17 mouse cellular contexts compared by ENCODE assay signal in the genomic region with DNA sequence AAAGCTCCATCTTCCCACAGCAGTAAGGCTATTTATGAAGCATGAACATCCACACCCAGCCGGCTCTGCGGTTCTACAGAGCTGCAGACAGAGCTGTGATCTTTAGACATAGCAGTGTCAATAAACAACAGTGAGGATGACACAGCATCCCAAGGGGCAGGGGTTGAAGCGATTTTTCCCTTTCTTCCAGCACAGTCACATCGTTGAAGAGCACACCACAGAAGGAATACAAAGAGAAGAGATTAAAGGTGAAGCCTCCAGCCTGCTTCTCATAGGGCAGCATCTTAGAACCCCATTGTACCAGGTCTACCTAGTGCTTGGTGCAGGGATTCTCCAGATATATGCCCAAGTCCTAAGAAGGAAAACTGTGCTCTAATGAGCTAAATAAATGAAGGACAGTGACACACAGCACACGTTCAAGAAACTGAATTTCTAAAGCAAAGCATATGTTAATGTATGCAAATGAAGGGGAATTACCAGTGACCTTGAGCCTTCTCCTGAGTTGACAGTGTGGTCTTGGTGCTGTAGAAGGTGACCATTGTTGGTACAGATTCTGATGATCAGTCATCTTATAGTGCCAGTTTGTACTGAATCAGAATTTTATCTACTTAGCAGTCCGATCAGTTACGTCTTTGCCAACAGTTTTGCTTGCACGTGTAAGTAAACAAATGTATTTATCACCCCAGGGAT.
DNase-seq lines count a peak whose midpoint lies in the region; ATAC-seq lines count a peak whose summit lies in the region.
"Had no signal": no experiment of that assay in that cellular context is flagged by ENCODE, and none has a peak within 500 bp of the region (broad histone marks: within the 10 kb centered on the region; RNA-seq: fewer than 3 reads in every experiment).

No protein-coding gene starts in this region.

- no peak overlapping the region for H3K4me3 ChIP-seq in hindbrain, embryonic 10.5 days
- H3K4me3 ChIP-seq in hindbrain, embryonic 16.5 days (ENCODE audit: low read length) = no peak overlapping the region
- no peak overlapping the region for H3K4me3 ChIP-seq in hindbrain, embryonic 11.5 days (ENCODE audit: low read depth, low read length)
- H3K4me3 ChIP-seq in midbrain, embryonic 11.5 days (ENCODE audit: low read depth, low read length) = no peak overlapping the region
- no peak overlapping the region for H3K4me3 ChIP-seq in heart, embryonic 11.5 days (ENCODE audit: low read depth, low read length)
- H3K4me3 ChIP-seq: limb, embryonic 12.5 days; liver, embryonic 15.5 days had no signal

- peak overlapping the region; percentile 23; the same call in 1 of the 2 replicates for H3K27ac ChIP-seq in hindbrain, embryonic 10.5 days
- H3K27ac ChIP-seq in hindbrain, embryonic 16.5 days (ENCODE audit: low read depth, low read length) = no peak overlapping the region
- H3K27ac ChIP-seq in hindbrain, embryonic 11.5 days (ENCODE audit: low read depth, low read length) = peak overlapping the region; percentile 61; the same call in 1 of the 2 replicates
- no peak overlapping the region for H3K27ac ChIP-seq in midbrain, embryonic 11.5 days (ENCODE audit: low read depth, low read length)
- no peak overlapping the region for H3K27ac ChIP-seq in heart, embryonic 11.5 days (ENCODE audit: low read depth, low read length)
- H3K27ac ChIP-seq: limb, embryonic 12.5 days; liver, embryonic 15.5 days had no signal

- no peak for ATAC-seq in hindbrain, embryonic 16.5 days
- ATAC-seq in hindbrain, embryonic 11.5 days (ENCODE audit: low FRiP score) = peak; percentile 59
- peak; percentile 73 for ATAC-seq in midbrain, embryonic 11.5 days (ENCODE audit: low FRiP score)
- ATAC-seq in heart, embryonic 11.5 days (replicated peaks; ENCODE audit: insufficient number of reproducible peaks, low FRiP score, low TSS enrichment) = no peak

- H3K9me3 ChIP-seq in hindbrain, embryonic 10.5 days = no peaks in the 10 kb centered on the region
- H3K9me3 ChIP-seq in hindbrain, embryonic 16.5 days (ENCODE audit: control insufficient read depth, low read length) = no peaks in the 10 kb centered on the region
- no peaks in the 10 kb centered on the region for H3K9me3 ChIP-seq in hindbrain, embryonic 11.5 days (ENCODE audit: control insufficient read depth, low read length)
- no peaks in the 10 kb centered on the region for H3K9me3 ChIP-seq in midbrain, embryonic 11.5 days (ENCODE audit: control insufficient read depth, low read length)
- no peaks in the 10 kb centered on the region for H3K9me3 ChIP-seq in heart, embryonic 11.5 days (replicated peaks; ENCODE audit: control insufficient read depth, low read length)
- H3K9me3 ChIP-seq: limb, embryonic 12.5 days; liver, embryonic 15.5 days had no signal

- no peak overlapping the region for H3K4me2 ChIP-seq in hindbrain, embryonic 16.5 days (ENCODE audit: low read length)
- no peak overlapping the region for H3K4me2 ChIP-seq in hindbrain, embryonic 11.5 days (replicated peaks; ENCODE audit: low read depth, low read length)
- H3K4me2 ChIP-seq in midbrain, embryonic 11.5 days = no peak overlapping the region
- H3K4me2 ChIP-seq in heart, embryonic 11.5 days = no peak overlapping the region
- H3K4me2 ChIP-seq: limb, embryonic 12.5 days; liver, embryonic 15.5 days had no signal

- H3K27me3 ChIP-seq in hindbrain, embryonic 10.5 days (ENCODE audit: insufficient read depth, poor library complexity, severe bottlenecking) = no peaks in the 10 kb centered on the region
- no peaks in the 10 kb centered on the region for H3K27me3 ChIP-seq in hindbrain, embryonic 16.5 days (replicated peaks; ENCODE audit: control insufficient read depth, insufficient read depth, low read length)
- no peaks in the 10 kb centered on the region for H3K27me3 ChIP-seq in hindbrain, embryonic 11.5 days (ENCODE audit: control insufficient read depth, insufficient read depth, low read length)
- no peaks in the 10 kb centered on the region for H3K27me3 ChIP-seq in midbrain, embryonic 11.5 days (ENCODE audit: control insufficient read depth, insufficient read depth, low read length)
- H3K27me3 ChIP-seq in heart, embryonic 11.5 days (ENCODE audit: control insufficient read depth, insufficient read depth, low read length) = no peaks in the 10 kb centered on the region
- H3K27me3 ChIP-seq: limb, embryonic 12.5 days; liver, embryonic 15.5 days had no signal

- no peak overlapping the region for H3K9ac ChIP-seq in hindbrain, embryonic 16.5 days (ENCODE audit: low read depth, low read length)
- H3K9ac ChIP-seq in hindbrain, embryonic 11.5 days (ENCODE audit: low read depth, low read length) = no peak overlapping the region
- no peak overlapping the region for H3K9ac ChIP-seq in midbrain, embryonic 11.5 days (ENCODE audit: low read length)
- H3K9ac ChIP-seq in heart, embryonic 11.5 days (ENCODE audit: low read depth, low read length) = no peak overlapping the region
- H3K9ac ChIP-seq: limb, embryonic 12.5 days; liver, embryonic 15.5 days had no signal

- no peak for DNase-seq in hindbrain, embryonic 10.5 days (ENCODE audit: low spot score)
- peak; percentile 49 for DNase-seq in R1 (ENCODE audit: low read depth, low spot score)
- DNase-seq in hindbrain, embryonic 11.5 days (ENCODE audit: low spot score) = peak; percentile 26
- DNase-seq in midbrain, embryonic 11.5 days (ENCODE audit: low spot score, missing footprints) = peak; percentile 78
- no peak for DNase-seq in cerebellum, adult 9-11 months
- DNase-seq in heart, adult 8-10 months (ENCODE audit: low spot score) = no peak
- DNase-seq: adrenal gland, postnatal 14 days; cerebellum, postnatal 14 days; heart, adult 18-20 months; kidney, adult 18-20 months; kidney, postnatal 14 days; lung, postnatal 36 days had no signal

- WGBS in hindbrain, embryonic 10.5 days = 51% methylated on average over 8 of the region's 8 CpGs
- 38% methylated on average over 8 of the region's 8 CpGs for WGBS in hindbrain, embryonic 16.5 days
- 45% methylated on average over 8 of the region's 8 CpGs for WGBS in hindbrain, embryonic 11.5 days
- WGBS in midbrain, embryonic 11.5 days = 52% methylated on average over 8 of the region's 8 CpGs
- WGBS in heart, embryonic 11.5 days (ENCODE audit: insufficient replicate concordance) = 55% methylated on average over 8 of the region's 8 CpGs

- H3K4me1 ChIP-seq in hindbrain, embryonic 10.5 days (replicated peaks) = peaks cover 8% of the 10 kb centered on the region
- peaks cover 4% of the 10 kb centered on the region; the same call in 1 of the 2 replicates for H3K4me1 ChIP-seq in hindbrain, embryonic 16.5 days (ENCODE audit: control insufficient read depth, insufficient read depth, low read depth, low read length)
- H3K4me1 ChIP-seq in hindbrain, embryonic 11.5 days (replicated peaks; ENCODE audit: control insufficient read depth, insufficient read depth, low read length) = no peaks in the 10 kb centered on the region
- H3K4me1 ChIP-seq in midbrain, embryonic 11.5 days (ENCODE audit: control insufficient read depth, insufficient read depth, low read length) = no peaks in the 10 kb centered on the region
- H3K4me1 ChIP-seq in heart, embryonic 11.5 days (ENCODE audit: control insufficient read depth, insufficient read depth, low read length) = no peaks in the 10 kb centered on the region
- H3K4me1 ChIP-seq: limb, embryonic 12.5 days; liver, embryonic 15.5 days had no signal

- no peaks in the 10 kb centered on the region for H3K36me3 ChIP-seq in hindbrain, embryonic 10.5 days
- H3K36me3 ChIP-seq in hindbrain, embryonic 16.5 days (ENCODE audit: control insufficient read depth, insufficient read depth, low read length) = no peaks in the 10 kb centered on the region
- no peaks in the 10 kb centered on the region for H3K36me3 ChIP-seq in hindbrain, embryonic 11.5 days (ENCODE audit: control insufficient read depth, insufficient read depth, low read length)
- H3K36me3 ChIP-seq in midbrain, embryonic 11.5 days (ENCODE audit: control insufficient read depth, insufficient read depth, low read length) = no peaks in the 10 kb centered on the region
- no peaks in the 10 kb centered on the region for H3K36me3 ChIP-seq in heart, embryonic 11.5 days (ENCODE audit: control insufficient read depth, insufficient read depth, low read length)
- H3K36me3 ChIP-seq: G1E; limb, embryonic 12.5 days; liver, embryonic 15.5 days had no signal

Comparison
In these comparisons a context has a peak if more than half of its experiments do, and no peak if none do; other contexts are left out.
1. DNase-seq: peak in R1 (single experiment), hindbrain, embryonic 11.5 days (single experiment) and midbrain, embryonic 11.5 days (single experiment); none in hindbrain, embryonic 10.5 days (single experiment), cerebellum, adult 9-11 months (single experiment) and heart, adult 8-10 months (single experiment).
2. H3K27ac ChIP-seq: peak in hindbrain, embryonic 10.5 days (single experiment) and hindbrain, embryonic 11.5 days (single experiment); none in hindbrain, embryonic 16.5 days (single experiment), midbrain, embryonic 11.5 days (single experiment) and heart, embryonic 11.5 days (single experiment).
3. ATAC-seq: peak in hindbrain, embryonic 11.5 days (single experiment) and midbrain, embryonic 11.5 days (single experiment); none in hindbrain, embryonic 16.5 days (single experiment) and heart, embryonic 11.5 days (single experiment).